Mouse (Mus musculus) kidney, embryonic 14.5 days (tissue): ENCODE measurements at regions not wholly inside any gene's neighbourhood (a gene's known extent, or its start where the extent isn't known, plus 50 kb on each side); places are given as distances from the start of the nearest gene placed in this dataset.

Source experiments
- ATAC-seq: fragments of 200-750 bp; cut with Nextera tagmentation; 2 replicates; pipeline ENCODE4 v1.8.0; 2017; ENCODE audit warnings: moderate number of reproducible peaks, mild to moderate bottlenecking, moderate TSS enrichment, moderate library complexity; ENCODE audit not compliant: low FRiP score, low TSS enrichment
- H3K27ac ChIP-seq: fragments of 300-500 bp; sonication (generic); 2 replicates; pipeline ENCODE4 v1.5.1; 2014; ENCODE audit warnings: low read depth, mild to moderate bottlenecking, low read length, moderate library complexity, mixed read lengths
- H3K27me3 ChIP-seq: fragments of 300-500 bp; sonication (generic); 2 replicates; pipeline ENCODE4 v1.6.1; 2014; ENCODE audit warnings: mild to moderate bottlenecking, low read length; ENCODE audit not compliant: control insufficient read depth, insufficient read depth
- H3K36me3 ChIP-seq: fragments of 300-500 bp; sonication (generic); 2 replicates; pipeline ENCODE4 v1.6.1; 2014; ENCODE audit warnings: low read length, mixed read lengths; ENCODE audit not compliant: control insufficient read depth, insufficient read depth
- H3K4me1 ChIP-seq: fragments of 300-500 bp; sonication (generic); 2 replicates; pipeline ENCODE4 v1.6.1; 2014; ENCODE audit warnings: low read length, mixed read lengths; ENCODE audit not compliant: control insufficient read depth, insufficient read depth
- H3K4me2 ChIP-seq: fragments of 300-500 bp; sonication (generic); replicated peaks from 2 replicates; pipeline ENCODE4 v1.6.1; 2014; ENCODE audit warnings: low read depth, mild to moderate bottlenecking, low read length
- H3K4me3 ChIP-seq: fragments of 300-500 bp; sonication (generic); 2 replicates; pipeline ENCODE4 v1.5.1; 2014; ENCODE audit warnings: mild to moderate bottlenecking, low read length
- H3K9ac ChIP-seq: fragments of 300-500 bp; sonication (generic); 2 replicates; pipeline ENCODE4 v1.6.1; 2014; ENCODE audit warnings: low read depth, mild to moderate bottlenecking, low read length, moderate library complexity
- H3K9me3 ChIP-seq: fragments of 300-500 bp; sonication (generic); 2 replicates; pipeline ENCODE4 v1.6.1; 2016; ENCODE audit warnings: low read length; ENCODE audit not compliant: control insufficient read depth
- WGBS: fragments of 180-500 bp; shearing (Covaris S2); extraction: QIAGEN DNeasy Blood & Tissue Kit; methylation state at CpG from one replicate; pipeline ENCODE4 v1.1.7; 2014; 5-methylcytosine and 5-hydroxymethylcytosine counted together

DNA sequence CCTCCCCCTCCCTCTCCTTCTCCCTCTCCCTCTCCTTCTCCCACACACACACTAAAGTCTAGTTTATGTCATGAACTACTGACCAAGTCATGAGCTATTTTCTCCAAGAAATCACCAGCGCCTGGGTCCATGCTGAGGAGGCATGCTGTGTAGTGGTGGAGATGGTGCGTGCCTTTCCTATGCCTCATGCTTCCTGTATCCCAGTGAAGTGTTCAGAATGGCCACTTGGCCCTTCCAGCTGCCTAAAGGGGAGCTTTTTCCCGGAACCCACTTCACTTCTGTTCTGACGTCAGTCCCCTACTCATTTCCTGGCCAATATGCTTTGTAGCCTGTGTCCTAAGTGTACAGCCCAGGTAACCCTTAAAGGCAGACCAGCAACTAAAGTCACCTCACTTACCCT is 199.1 kb upstream of the Egflam start:
- no peaks in the 10 kb centered on the region for H3K4me1 ChIP-seq
- no peaks in the 10 kb centered on the region for H3K36me3 ChIP-seq
- H3K9ac ChIP-seq = no peak overlapping the region
- H3K9me3 ChIP-seq = no peaks in the 10 kb centered on the region
- H3K4me3 ChIP-seq = no peak overlapping the region
- no peak overlapping the region for H3K27ac ChIP-seq
- H3K27me3 ChIP-seq = no peaks in the 10 kb centered on the region
- WGBS = 79% methylated on average over 4 of the region's 4 CpGs
- no peak overlapping the region for H3K4me2 ChIP-seq
- ATAC-seq = no peak

DNA sequence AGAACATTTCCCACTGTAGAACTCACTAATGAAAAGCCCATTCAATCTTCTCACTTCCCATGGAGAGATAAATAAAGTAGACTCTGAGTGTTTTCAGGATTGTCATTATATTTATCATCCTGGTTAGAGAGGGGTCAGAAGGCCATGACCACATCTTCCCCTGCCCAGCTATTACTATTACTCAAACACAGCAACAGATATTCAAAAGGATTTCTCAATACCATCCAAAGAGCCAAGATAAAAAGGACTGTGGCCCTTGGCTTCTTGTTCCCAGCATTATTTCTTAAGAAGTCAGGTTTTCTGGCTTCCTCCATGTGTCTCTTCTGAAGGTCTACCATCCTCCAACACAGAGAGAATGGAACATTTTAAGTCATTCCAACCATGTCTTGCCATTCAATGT is 199.6 kb upstream of the Egflam start:
- Histone ChIP-seq H3K36me3 (no peaks in the 10 kb centered on the region), H3K4me1 (no peaks in the 10 kb centered on the region), H3K27me3 (no peaks in the 10 kb centered on the region), H3K4me3 (no peak overlapping the region), H3K4me2 (no peak overlapping the region), H3K27ac (no peak overlapping the region), H3K9ac (no peak overlapping the region), H3K9me3 (no peaks in the 10 kb centered on the region)
- ATAC-seq = no peak

- 28% methylated on average over 2 of the region's 2 CpGs for WGBS
- no peaks in the 10 kb centered on the region for H3K27me3 ChIP-seq
- peak; percentile 75 for ATAC-seq
- no peak overlapping the region for H3K4me2 ChIP-seq
- no peaks in the 10 kb centered on the region for H3K9me3 ChIP-seq
- peak overlapping the region; percentile 27; the same call in 1 of the 2 replicates for H3K27ac ChIP-seq
- no peaks in the 10 kb centered on the region for H3K4me1 ChIP-seq
- no peaks in the 10 kb centered on the region for H3K36me3 ChIP-seq
- no peak overlapping the region for H3K9ac ChIP-seq
- no peak overlapping the region for H3K4me3 ChIP-seq
Observed at GRCm38 (mm10) chr15:7601540-7601939, 203.3 kb upstream of the Egflam start.

DNA sequence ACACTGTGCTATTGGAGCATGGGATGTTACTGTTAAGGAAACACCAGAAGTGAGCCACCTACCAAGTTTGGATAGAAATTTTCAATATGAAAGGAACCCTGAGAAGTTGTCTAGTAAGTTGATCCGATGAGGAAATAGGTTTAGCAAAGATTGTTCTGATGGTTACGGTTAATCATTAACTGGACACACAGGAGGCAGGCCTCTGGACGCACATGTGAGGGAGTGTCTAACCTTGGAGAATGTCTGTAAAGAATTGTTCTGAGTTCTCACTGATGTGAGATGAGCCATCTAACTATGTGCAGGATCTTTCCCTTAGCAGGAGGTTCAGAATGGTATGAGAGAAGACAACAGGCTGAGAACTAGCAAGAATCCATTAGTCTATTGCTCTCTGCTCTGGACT is 205.8 kb upstream of the Gdnf start:
- no peak for ATAC-seq
- Histone ChIP-seq H3K9me3 (no peaks in the 10 kb centered on the region), H3K4me3 (no peak overlapping the region), H3K27ac (no peak overlapping the region), H3K27me3 (no peaks in the 10 kb centered on the region), H3K4me1 (no peaks in the 10 kb centered on the region), H3K36me3 (no peaks in the 10 kb centered on the region), H3K4me2 (no peak overlapping the region), H3K9ac (no peak overlapping the region)
- 78% methylated on average over 3 of the region's 3 CpGs for WGBS

- Histone ChIP-seq H3K4me1 (no peaks in the 10 kb centered on the region; the same call in 1 of the 2 replicates), H3K9me3 (no peaks in the 10 kb centered on the region), H3K4me3 (no peak overlapping the region), H3K4me2 (no peak overlapping the region), H3K9ac (no peak overlapping the region), H3K36me3 (no peaks in the 10 kb centered on the region), H3K27me3 (no peaks in the 10 kb centered on the region), H3K27ac (no peak overlapping the region)
- 51% methylated on average over 2 of the region's 2 CpGs for WGBS
- no peak for ATAC-seq
Observed at GRCm38 (mm10) chr15:7617954-7618353, 192.7 kb upstream of the Gdnf start.

DNA sequence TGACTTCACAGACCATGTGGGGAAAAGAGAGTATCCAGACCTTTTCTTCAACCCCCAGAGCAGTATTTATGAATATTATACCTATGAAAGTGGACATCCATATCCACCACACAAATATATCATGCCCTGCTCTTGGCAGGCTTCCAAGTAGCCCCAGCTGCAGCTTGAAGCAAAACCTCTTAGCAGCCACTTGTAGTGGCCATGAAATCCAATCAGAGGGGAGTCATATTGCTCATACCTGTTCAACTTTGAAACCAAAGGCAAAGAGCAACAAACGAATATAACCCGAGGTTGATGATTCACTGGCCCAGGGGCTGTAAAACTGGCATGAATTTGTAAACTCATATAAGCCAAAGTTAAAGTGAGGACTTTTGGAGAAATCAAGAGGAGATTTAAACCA is 187.6 kb upstream of the Gdnf start:
- no peak overlapping the region for H3K27ac ChIP-seq
- no peak overlapping the region for H3K4me2 ChIP-seq
- no peaks in the 10 kb centered on the region for H3K9me3 ChIP-seq
- H3K36me3 ChIP-seq = no peaks in the 10 kb centered on the region
- peaks cover 8% of the 10 kb centered on the region; the same call in 1 of the 2 replicates for H3K4me1 ChIP-seq
- 36% methylated on average over 2 of the region's 2 CpGs for WGBS
- no peak for ATAC-seq
- H3K9ac ChIP-seq = no peak overlapping the region
- no peaks in the 10 kb centered on the region for H3K27me3 ChIP-seq
- no peak overlapping the region for H3K4me3 ChIP-seq

DNA sequence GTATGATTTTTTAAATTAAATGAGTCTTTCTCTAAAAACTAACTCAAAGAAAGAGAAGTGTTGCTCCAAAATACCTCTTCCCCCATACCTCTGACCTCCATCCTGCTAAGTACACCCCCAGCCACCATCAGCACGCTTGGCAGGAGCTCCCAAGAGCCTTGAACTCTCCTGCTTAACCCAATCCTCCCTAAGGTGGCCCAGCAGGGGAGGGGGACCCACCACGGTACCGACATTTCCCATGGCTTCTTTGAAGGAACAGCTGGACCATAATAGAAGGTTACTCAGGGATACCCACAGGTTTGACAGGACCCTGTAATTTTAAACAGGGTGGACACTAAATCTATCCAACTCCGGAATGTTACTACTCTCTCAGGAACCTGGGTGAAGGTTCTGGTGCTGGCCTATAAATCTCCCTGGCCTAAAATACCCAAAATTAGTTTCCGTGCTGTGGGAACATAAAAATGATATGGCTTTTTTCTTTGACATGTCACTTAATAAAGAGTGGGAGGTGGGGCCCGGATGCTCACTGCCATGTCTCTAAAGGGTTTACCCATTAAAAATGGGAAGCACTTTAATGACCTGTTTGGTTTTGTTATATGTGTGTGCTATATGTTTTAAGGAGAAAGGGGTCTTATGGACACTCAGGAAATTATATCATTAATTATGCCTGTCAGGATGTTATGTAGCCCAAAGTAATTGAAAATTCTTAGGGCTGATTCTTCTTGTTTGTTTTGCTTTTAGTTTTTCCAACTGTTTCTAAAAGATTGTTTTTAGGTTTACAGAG is 185.8 kb upstream of the Gdnf start:
- H3K4me2 ChIP-seq = no peak overlapping the region
- no peak overlapping the region for H3K9ac ChIP-seq
- H3K4me1 ChIP-seq = peaks cover 8% of the 10 kb centered on the region; the same call in 1 of the 2 replicates
- H3K9me3 ChIP-seq = no peaks in the 10 kb centered on the region
- no peak overlapping the region for H3K4me3 ChIP-seq
- WGBS = 14% methylated on average over 6 of the region's 6 CpGs
- no peaks in the 10 kb centered on the region for H3K27me3 ChIP-seq
- H3K36me3 ChIP-seq = no peaks in the 10 kb centered on the region
- H3K27ac ChIP-seq = no peak overlapping the region
- peak; percentile 95 for ATAC-seq

- Histone ChIP-seq H3K4me3 (no peak overlapping the region), H3K9me3 (no peaks in the 10 kb centered on the region), H3K9ac (no peak overlapping the region), H3K27me3 (no peaks in the 10 kb centered on the region), H3K27ac (no peak overlapping the region), H3K4me1 (0 out of 2 replicates have a peak, but pooled peaks cover 3% of the 10 kb centered on the region), H3K36me3 (no peaks in the 10 kb centered on the region), H3K4me2 (no peak overlapping the region)
- ATAC-seq = no peak
- WGBS = 77% methylated on average over 4 of the region's 4 CpGs
Observed at GRCm38 (mm10) chr15:7629826-7630225, 180.8 kb upstream of the Gdnf start.

DNA sequence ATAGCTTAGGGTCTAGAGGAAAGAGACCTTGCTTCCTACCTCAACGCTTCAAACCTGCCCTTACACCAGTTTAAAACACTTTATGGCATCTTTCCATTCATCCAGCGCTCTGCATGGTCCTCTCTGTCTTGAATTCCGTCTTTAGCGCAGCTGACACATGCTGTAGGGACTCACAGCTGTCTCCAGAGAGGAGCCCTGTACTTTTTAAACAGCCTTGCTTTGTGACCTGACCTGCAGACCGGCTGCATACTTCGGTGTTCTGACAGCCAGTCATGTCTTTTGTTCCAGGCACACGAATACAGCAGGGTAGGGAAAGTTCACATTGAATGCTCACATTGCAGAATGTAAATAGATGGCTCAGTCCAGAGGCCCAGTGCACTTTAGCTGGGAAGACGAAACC is 175.4 kb upstream of the Gdnf start:
- Histone ChIP-seq H3K4me1 (no peaks in the 10 kb centered on the region), H3K4me3 (no peak overlapping the region), H3K36me3 (no peaks in the 10 kb centered on the region), H3K9ac (no peak overlapping the region), H3K9me3 (no peaks in the 10 kb centered on the region), H3K4me2 (no peak overlapping the region), H3K27ac (no peak overlapping the region), H3K27me3 (no peaks in the 10 kb centered on the region)
- ATAC-seq = no peak
- WGBS = 52% methylated on average over 8 of the region's 8 CpGs
